Mouse (Mus musculus) embryonic fibroblast, embryonic 13.5 days (primary cell): ENCODE results near the gene Shank3.

Source experiments
- CTCF ChIP-seq: IDR thresholded peaks from 2 replicates; pipeline ENCODE4 v1.5.1; 2011; ENCODE audit warnings: mild to moderate bottlenecking, control low read depth, low read length, moderate library complexity, borderline replicate concordance; ENCODE audit not compliant: insufficient read depth
- POLR2A ChIP-seq: IDR thresholded peaks from 2 replicates; pipeline ENCODE4 v1.6.1; 2011; ENCODE audit warnings: low read depth, mild to moderate bottlenecking, control low read depth, low read length, moderate library complexity

DNA sequence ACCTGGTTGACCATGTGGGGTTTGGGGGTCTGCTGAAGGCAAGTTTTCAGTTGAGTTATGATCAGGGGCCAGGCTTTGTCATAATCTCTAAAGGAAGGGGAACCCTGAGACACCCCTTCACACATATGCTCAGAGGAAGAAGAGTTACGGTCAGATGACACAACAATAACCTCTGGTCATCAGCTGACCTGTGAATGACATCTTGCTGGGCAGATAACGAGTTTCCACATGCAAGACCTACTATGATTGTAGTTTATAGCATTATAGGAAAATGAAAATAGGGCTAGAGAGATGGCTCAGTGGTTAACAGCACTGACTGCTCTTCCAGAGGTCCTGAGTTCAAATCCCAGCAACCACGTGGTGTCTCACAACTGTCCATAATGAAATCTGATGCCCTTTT lies 20.8 kb upstream of the Shank3 start:
- no peak for TF ChIP-seq POLR2A
- no peak for TF ChIP-seq CTCF
